Mouse (Mus musculus): ENCODE measurements around the gene Nek9. TPM values are rescaled to one million over a fixed set of nuclear protein-coding genes. Genes with fewer than 3 reads are reported as not detected.
"Not testable (repeated sequence)": the region's sequence is repeated elsewhere in the genome, so short reads cannot be mapped to it uniquely, and the experiment has no call there.

Gene Nek9
- polyA plus RNA-seq, 1 experiment from 2014 or later = 9.5 TPM

DNA sequence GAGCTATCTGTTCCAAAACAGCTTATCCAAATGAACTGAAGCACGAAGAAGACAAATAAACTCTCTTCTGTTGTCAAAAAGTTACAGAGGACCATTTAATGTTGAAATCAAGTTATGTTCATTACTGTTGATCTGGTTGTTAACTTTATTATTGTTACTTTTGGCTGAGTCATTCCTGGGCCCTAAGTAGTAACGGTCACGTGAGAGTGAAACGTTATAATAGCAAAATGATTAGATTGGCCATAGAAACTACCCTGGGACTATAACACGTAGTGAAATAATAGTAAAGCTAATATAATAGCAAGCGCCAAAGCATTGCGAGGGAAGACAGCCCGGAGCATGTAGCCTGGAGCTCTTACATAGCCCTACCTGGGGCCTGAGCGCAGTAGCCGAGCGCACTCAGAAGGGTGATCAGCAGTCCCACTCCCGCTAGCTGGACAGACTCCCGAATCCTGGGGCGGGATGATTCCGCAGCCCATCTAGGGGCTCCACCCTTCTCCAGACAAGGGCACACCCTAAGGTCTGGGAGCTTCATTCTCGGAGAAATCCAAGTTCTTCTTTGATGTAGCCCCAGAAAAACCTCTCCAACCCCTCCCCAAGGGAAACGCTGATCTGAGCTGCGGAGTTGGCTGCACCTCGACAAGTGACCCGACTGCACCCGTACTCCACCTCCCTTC, 51.2 kb downstream of the Nek9 start, which contains the start of gene Acyp1:
Gene Acyp1, minus strand, starts transcription at position 630 of the 677 bp plus-strand sequence.
- Histone ChIP-seq H3K4me3 (replicated peaks) (peak within 1 kb of the TSS; percentile 51), H3K9me3 (replicated peaks) (no peaks in the 10 kb centered on the region), H3K4me1 (peaks cover 21% of the 10 kb centered on the region), H3K27ac (replicated peaks) (peak within 1 kb of the TSS; percentile 58), H3K36me3 (no peaks in the 10 kb centered on the region), H3K4me2 (peak within 1 kb of the TSS; percentile 93), H3K9ac (replicated peaks) (peak within 1 kb of the TSS; percentile 55), H3K27me3 (replicated peaks) (0 out of 2 replicates have a peak, but pooled peaks cover 4% of the 10 kb centered on the region)
- WGBS = 8% methylated on average over 21 of the region's 21 CpGs
- ATAC-seq (ENCODE audit: low FRiP score) = peak; percentile 63

DNA sequence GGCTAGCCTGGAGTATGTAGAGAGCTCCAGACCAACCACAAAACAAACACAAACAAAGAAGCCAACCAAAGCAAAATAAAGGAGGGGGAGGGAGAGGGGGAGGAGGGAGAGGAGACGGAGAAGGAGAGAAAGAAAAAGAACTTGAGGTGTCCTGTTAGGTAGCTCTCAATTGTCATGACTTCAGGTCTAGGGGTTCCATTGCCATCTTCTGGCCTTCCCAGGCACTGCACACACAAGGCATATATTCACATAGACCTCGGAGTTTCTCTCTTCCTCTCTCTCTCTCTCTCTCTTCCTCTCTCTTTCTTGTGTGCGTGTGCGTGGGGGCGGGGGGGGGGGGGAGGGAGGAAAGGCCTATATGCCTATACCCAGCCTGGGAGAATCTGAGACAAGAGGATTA, 52.2 kb downstream of the Nek9 start:
- no peak overlapping the region for H3K4me2 ChIP-seq
- no peak overlapping the region for H3K4me3 ChIP-seq (replicated peaks)
- H3K27me3 ChIP-seq (replicated peaks) = 0 out of 2 replicates have a peak, but pooled peaks cover 4% of the 10 kb centered on the region
- WGBS = 37% methylated on average over 3 of the region's 5 CpGs
- H3K9me3 ChIP-seq (replicated peaks) = no peaks in the 10 kb centered on the region
- no peak overlapping the region for H3K27ac ChIP-seq (replicated peaks)
- H3K4me1 ChIP-seq = peaks cover 21% of the 10 kb centered on the region
- ATAC-seq (ENCODE audit: low FRiP score) = no peak
- H3K36me3 ChIP-seq = no peaks in the 10 kb centered on the region
- no peak overlapping the region for H3K9ac ChIP-seq (replicated peaks)

DNA sequence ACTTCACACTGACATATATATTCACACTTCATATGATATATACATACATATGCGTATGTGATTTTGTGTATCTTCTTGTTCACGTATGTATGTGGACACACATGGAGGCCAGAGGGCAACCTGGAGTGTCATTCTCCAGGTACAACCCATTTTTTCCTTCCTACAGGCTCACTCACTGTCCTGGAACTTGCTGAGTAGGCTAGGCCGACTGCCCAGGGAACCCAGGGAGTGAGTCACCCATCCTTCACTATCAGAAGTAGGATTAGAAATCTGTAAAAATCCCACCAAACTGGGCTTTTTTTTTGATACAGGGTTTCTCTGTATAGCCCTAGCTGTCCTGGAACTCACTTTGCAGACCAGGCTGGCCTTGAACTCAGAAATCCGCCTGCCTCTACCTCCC, 54.2 kb downstream of the Nek9 start:
- H3K27ac ChIP-seq (replicated peaks) = no peak overlapping the region
- no peak for ATAC-seq (ENCODE audit: low FRiP score)
- 0 out of 2 replicates have a peak, but pooled peaks cover 4% of the 10 kb centered on the region for H3K27me3 ChIP-seq (replicated peaks)
- H3K4me1 ChIP-seq = peaks cover 21% of the 10 kb centered on the region
- H3K4me3 ChIP-seq (replicated peaks) = no peak overlapping the region
- no peaks in the 10 kb centered on the region for H3K36me3 ChIP-seq
- no peaks in the 10 kb centered on the region for H3K9me3 ChIP-seq (replicated peaks)
- H3K9ac ChIP-seq (replicated peaks) = no peak overlapping the region
- no peak overlapping the region for H3K4me2 ChIP-seq
- WGBS = 92% methylated on average over 4 of the region's 4 CpGs

GRCm38 (mm10) chr12:85284331-85284730, 54.8 kb downstream of the Nek9 start:
- 76% methylated on average over 8 of the region's 8 CpGs for WGBS
- Histone ChIP-seq H3K4me1 (peaks cover 20% of the 10 kb centered on the region), H3K4me2 (no peak overlapping the region), H3K36me3 (no peaks in the 10 kb centered on the region), H3K27ac (replicated peaks) (no peak overlapping the region), H3K9me3 (replicated peaks) (no peaks in the 10 kb centered on the region), H3K4me3 (replicated peaks) (no peak overlapping the region), H3K9ac (replicated peaks) (no peak overlapping the region), H3K27me3 (replicated peaks) (no peaks in the 10 kb centered on the region)
- ATAC-seq (ENCODE audit: low FRiP score) = no peak

- ATAC-seq (ENCODE audit: low FRiP score); H3K9me3 ChIP-seq (replicated peaks); H3K27ac ChIP-seq (replicated peaks); H3K4me1 ChIP-seq; H3K27me3 ChIP-seq (replicated peaks); H3K4me3 ChIP-seq (replicated peaks); H3K9ac ChIP-seq (replicated peaks); H3K4me2 ChIP-seq; H3K36me3 ChIP-seq: not testable (repeated sequence)
- 85% methylated on average over 2 of the region's 4 CpGs for WGBS
Observed at GRCm38 (mm10) chr12:85281756-85282155, 57.4 kb downstream of the Nek9 start.

- Histone ChIP-seq H3K4me3 (replicated peaks) (peak overlapping the region; percentile 64), H3K4me1 (peaks cover 6% of the 10 kb centered on the region), H3K9ac (replicated peaks) (no peak overlapping the region), H3K4me2 (peak overlapping the region; percentile 73), H3K27ac (replicated peaks) (0 out of 2 replicates have a peak overlapping the region, but pooled peaks have one; percentile 79), H3K36me3 (no peaks in the 10 kb centered on the region), H3K9me3 (replicated peaks) (no peaks in the 10 kb centered on the region), H3K27me3 (replicated peaks) (no peaks in the 10 kb centered on the region)
- peak; percentile 23; the same call in 1 of the 2 replicates for ATAC-seq (ENCODE audit: low FRiP score)
- WGBS = 61% methylated on average over 12 of the region's 12 CpGs
Observed at GRCm38 (mm10) chr12:85280845-85281651, 58.1 kb downstream of the Nek9 start.

GRCm38 (mm10) chr12:85280105-85280844, 58.9 kb downstream of the Nek9 start:
- Histone ChIP-seq H3K4me3 (replicated peaks) (peak overlapping the region; percentile 64), H3K27ac (replicated peaks) (peak overlapping the region; percentile 79), H3K9me3 (replicated peaks) (no peaks in the 10 kb centered on the region), H3K9ac (replicated peaks) (peak overlapping the region; percentile 73), H3K4me1 (peaks cover 6% of the 10 kb centered on the region), H3K27me3 (replicated peaks) (no peaks in the 10 kb centered on the region), H3K4me2 (peak overlapping the region; percentile 73), H3K36me3 (no peaks in the 10 kb centered on the region)
- under 1% methylated on average over 31 of the region's 31 CpGs for WGBS
- peak; percentile 99 for ATAC-seq (ENCODE audit: low FRiP score)

- no peaks in the 10 kb centered on the region for H3K9me3 ChIP-seq (replicated peaks)
- H3K4me1 ChIP-seq = peaks cover 6% of the 10 kb centered on the region
- H3K27me3 ChIP-seq (replicated peaks) = no peaks in the 10 kb centered on the region
- H3K4me2 ChIP-seq = peak overlapping the region; percentile 73
- WGBS = 5% methylated on average over 10 of the region's 10 CpGs
- peak overlapping the region; percentile 79 for H3K27ac ChIP-seq (replicated peaks)
- ATAC-seq (ENCODE audit: low FRiP score) = peak; percentile 67; the same call in 1 of the 2 replicates
- H3K4me3 ChIP-seq (replicated peaks) = peak overlapping the region; percentile 64
- H3K9ac ChIP-seq (replicated peaks) = peak overlapping the region; percentile 73
- H3K36me3 ChIP-seq = no peaks in the 10 kb centered on the region
Observed at GRCm38 (mm10) chr12:85279396-85280080, 59.6 kb downstream of the Nek9 start.

DNA sequence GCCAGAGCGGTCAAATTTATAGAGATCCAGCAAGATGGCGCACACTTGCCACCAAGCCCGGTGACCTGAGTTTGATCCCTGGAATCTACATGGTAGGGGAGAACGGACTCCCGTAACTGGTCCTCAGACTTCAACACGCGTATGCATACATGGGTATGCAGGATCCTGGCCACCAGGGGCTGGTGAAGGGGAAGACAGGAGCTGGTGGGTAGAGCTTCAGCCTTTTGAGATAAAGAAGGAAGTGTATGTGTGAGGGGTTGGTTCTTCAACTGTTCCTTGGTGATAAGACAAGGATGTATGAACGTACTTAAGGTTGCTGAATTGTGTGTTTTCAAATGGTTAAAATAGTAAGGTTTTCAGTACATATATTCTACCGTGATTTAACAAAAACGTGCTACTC, 60.2 kb downstream of the Nek9 start:
- Histone ChIP-seq H3K4me2 (no peak overlapping the region), H3K27ac (replicated peaks) (no peak overlapping the region), H3K27me3 (replicated peaks) (no peaks in the 10 kb centered on the region), H3K9me3 (replicated peaks) (no peaks in the 10 kb centered on the region), H3K4me1 (peaks cover 6% of the 10 kb centered on the region), H3K4me3 (replicated peaks) (no peak overlapping the region), H3K36me3 (no peaks in the 10 kb centered on the region), H3K9ac (replicated peaks) (no peak overlapping the region)
- no peak for ATAC-seq (ENCODE audit: low FRiP score)
- 96% methylated on average over 10 of the region's 10 CpGs for WGBS

- Histone ChIP-seq H3K27ac (replicated peaks) (no peak overlapping the region), H3K4me2 (no peak overlapping the region), H3K27me3 (replicated peaks) (no peaks in the 10 kb centered on the region), H3K9me3 (replicated peaks) (no peaks in the 10 kb centered on the region), H3K9ac (replicated peaks) (no peak overlapping the region), H3K4me3 (replicated peaks) (no peak overlapping the region), H3K4me1 (peaks cover 6% of the 10 kb centered on the region), H3K36me3 (no peaks in the 10 kb centered on the region)
- ATAC-seq (ENCODE audit: low FRiP score) = no peak
- WGBS = 64% methylated on average over 5 of the region's 5 CpGs
Observed at GRCm38 (mm10) chr12:85276273-85276672, 62.9 kb downstream of the Nek9 start.

DNA sequence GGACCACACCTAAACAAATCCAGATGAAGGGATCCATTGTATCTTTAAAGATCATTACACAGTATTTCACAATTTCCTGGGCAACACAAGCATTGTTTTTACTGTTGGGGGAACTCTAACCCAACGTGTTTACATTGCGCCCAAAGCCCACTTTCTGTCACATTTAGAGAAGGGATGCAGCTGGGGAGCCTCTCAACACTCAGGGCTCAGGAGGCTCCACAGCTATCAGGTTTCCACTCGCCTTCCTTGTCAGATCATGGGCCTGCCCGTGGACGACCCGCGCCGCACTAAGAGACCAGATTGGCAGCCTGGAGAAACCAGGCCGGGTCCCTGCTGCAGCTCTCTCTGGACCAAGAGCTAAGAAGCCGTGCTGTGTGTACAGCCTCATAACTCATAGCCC, 65.7 kb downstream of the Nek9 start:
- no peak for ATAC-seq (ENCODE audit: low FRiP score)
- Histone ChIP-seq H3K9ac (replicated peaks) (no peak overlapping the region), H3K4me3 (replicated peaks) (no peak overlapping the region), H3K9me3 (replicated peaks) (no peaks in the 10 kb centered on the region; the same call in 1 of the 2 replicates), H3K36me3 (0 out of 2 replicates have a peak, but pooled peaks cover 3% of the 10 kb centered on the region), H3K4me2 (no peak overlapping the region), H3K27ac (replicated peaks) (no peak overlapping the region), H3K27me3 (replicated peaks) (no peaks in the 10 kb centered on the region), H3K4me1 (peaks cover 11% of the 10 kb centered on the region; the same call in 1 of the 2 replicates)
- 90% methylated on average over 10 of the region's 10 CpGs for WGBS

Measured in neural tube, embryonic 15.5 days (tissue).